Mouse (Mus musculus) common myeloid progenitor, adult 5-6 weeks (primary cell): ENCODE measurements around the gene Kat6b. TPM values are rescaled to one million over a fixed set of nuclear protein-coding genes. Genes with fewer than 3 reads are reported as not detected.
"Not testable (repeated sequence)": the region's sequence is repeated elsewhere in the genome, so short reads cannot be mapped to it uniquely, and the experiment has no call there.

Source experiments
- ATAC-seq: replicated peaks from 2 replicates; pipeline ENCODE4 v1.8.0; 2016; ENCODE audit warnings: low read depth, mild to moderate bottlenecking, moderate TSS enrichment, inconsistent platforms; ENCODE audit not compliant: poor library complexity, severe bottlenecking
- total RNA-seq: library from RNA; stranded (forward); fragments of 200-1000, 187-1606 nt; gene quantifications from 2 replicates; pipeline ENCODE4 v1.2.3, GENCODE M21; 2017

The Kat6b gene
- total RNA-seq, 1 experiment from 2014 or later = 17.4 TPM

DNA sequence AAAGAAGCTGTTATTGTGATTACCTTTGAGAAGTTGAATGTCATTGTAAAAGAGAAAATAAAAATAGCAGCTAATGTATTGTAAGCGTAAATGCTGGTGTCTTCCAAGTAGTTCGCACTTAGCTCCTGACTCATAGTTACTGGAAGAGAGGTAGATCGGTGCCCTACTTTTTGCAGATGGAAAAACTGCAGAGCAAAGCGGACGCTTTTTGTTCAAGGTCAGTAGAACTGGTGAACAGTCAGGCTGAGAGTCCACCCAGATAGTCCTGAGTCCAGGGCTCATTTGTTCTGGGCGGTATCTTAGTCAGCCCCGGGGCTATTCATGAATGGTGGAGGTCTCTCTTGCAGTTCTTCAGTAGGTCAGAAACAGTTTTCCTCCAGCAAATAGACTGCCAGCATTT is 39.3 kb downstream of the Kat6b start:
- no peak for ATAC-seq

DNA sequence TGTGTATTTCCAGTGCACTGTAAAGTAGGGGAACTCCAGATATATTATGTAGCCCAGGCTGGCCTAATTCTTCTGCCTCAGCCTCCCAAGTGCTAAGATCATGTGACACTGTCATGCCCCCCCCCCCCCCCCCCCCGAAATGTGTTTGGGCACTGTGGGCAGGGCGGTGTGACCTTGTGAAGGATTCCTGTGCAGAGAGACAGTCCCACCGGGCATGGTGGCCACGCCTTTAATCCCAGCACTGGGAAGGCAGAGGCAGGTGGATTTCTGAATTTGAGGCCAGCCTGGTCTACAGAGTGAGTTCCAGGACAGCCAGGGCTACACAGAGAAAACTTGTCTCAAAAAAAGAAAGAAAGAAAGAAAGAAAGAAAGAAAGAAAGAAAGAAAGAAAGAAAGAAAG is 40.3 kb downstream of the Kat6b start:
- not testable (repeated sequence) for ATAC-seq

DNA sequence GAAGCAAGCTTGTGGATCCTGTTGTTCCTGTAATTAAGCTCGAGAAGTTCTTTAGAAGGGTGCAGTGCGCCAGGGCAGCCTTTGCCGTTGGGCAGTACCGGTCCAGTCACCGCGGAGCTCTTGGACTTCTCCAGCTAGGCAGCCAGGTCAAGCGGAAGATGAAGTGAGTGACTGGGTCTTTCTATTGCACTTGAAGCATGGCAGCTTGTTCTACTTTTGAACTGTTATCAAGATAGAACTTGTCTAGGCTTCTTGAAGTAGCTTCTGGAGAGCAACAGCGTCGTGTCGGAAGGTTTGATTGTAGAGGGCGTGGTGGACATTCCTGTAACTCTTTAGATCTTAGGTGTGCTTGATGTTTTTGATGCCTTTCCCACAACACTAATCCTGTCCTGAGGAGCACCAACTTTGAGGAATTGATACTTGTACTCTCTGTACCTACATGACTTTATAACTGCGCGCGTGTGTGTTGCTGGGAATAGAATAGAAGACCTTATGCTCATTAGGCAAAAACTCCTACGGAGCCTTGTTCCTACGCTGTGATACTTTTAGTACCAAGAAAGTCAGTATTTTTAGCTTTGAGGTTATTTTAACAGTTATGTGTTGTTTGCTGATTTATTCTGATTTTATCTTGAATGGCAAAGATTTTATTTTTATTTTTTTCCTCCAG is 41.2 kb downstream of the Kat6b start:
- no peak for ATAC-seq

DNA sequence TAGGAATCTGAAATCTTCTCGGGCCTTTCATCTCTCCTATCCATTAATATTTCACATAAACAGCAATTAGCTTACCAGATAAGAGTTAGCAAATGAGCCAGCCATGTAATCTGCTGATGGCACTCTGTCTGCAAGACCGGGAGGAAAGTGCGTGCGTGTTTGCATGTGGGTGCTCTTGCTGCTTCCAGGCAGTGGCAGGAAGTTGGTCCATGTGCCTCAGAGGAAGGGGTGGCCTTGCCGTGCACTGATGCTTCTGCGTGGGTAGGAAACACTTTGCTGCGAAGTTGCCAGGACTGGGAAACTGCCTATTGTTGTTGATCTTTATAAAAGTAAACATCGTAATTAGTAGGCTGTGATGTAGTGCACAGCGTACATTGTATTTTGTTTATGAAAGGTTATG is 42.0 kb downstream of the Kat6b start:
- 0 out of 2 replicates have a peak, but pooled peaks have one; percentile 22 for ATAC-seq

DNA sequence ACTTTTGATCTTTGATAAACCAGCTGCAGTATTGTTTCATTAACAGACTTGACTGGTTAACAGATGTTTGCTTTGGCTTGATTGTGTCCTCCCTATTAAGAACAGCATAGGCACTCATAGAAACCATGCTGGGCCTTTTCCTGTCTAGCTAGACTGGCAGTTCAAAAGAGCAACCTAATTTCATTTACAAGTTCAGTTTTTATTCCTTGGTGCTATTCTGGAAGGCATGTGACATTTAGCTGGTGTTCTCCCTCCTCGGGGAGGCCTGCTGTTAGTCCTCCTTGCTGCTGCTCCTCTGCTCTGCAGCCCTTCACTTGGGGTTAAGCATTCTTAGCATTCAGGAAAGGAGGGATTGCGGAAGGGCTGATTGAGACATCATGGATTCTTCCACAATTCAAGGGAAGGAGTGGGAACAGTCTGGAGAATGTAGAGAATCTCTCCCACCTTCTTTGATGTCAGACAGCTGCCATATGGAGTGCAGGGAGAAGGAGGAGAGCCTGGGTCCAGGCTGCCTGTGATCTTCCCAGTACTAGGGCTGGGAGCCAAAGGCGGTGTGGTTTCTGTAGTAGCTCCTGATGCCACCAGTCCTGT is 42.7 kb downstream of the Kat6b start:
- no peak for ATAC-seq

DNA sequence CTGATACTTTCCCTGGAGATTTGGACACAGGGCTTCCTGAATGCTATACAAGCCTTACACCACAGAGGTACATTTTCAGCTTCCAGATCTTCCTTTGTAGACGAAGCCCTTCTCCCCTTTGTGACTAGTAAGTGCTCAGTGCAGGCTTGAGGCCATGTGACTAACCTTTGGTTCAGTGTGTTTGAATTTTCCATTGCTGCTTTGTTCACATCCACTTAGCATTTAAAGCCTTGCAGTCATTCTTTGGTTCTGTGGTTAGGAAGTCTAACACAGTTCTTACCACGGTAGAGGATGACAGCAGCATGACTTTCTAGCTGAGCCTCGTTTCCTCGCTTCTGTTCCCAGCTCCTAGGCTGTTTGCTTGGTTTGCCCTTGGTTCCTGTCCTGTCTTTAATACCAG is 44.4 kb downstream of the Kat6b start:
- no peak for ATAC-seq

DNA sequence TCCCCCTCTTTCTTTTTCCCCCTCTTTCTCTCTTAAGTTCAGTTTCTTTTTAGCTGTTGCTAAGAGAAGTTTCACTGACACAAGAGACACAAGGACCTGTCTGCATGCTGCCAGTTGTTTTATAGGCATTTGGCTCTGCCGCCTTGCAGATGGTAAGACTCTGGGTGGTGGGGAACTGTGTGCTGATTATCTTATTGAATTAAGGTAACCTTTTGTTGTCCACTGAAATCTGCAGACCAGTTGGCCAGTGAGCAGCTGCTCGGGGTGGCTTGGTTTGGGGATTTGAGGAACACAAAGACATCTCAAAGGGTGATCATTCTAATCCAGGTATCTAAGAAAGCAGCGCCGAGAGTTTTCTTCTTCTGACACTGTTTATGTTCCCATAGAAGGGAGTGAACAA is 52.3 kb downstream of the Kat6b start:
- ATAC-seq = no peak

DNA sequence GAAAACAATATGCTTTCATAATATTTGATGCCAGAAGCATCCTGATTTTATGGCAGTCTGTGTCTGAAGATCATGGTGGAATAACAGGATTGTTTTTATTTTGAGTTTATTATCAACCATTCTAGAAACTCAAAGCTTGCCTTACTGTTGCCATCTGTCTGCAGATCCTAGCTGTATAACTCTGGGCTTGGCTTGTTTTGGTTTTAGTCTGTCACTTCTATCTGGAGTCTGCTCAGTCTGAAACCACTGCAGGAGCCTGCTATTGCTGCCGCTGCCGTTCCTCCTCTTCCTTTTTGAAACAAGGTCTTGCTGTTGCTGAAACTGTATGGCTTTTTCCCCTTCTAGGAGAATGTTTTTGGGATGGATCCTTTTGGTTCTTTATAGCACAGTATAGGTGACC is 52.8 kb downstream of the Kat6b start:
- no peak for ATAC-seq

DNA sequence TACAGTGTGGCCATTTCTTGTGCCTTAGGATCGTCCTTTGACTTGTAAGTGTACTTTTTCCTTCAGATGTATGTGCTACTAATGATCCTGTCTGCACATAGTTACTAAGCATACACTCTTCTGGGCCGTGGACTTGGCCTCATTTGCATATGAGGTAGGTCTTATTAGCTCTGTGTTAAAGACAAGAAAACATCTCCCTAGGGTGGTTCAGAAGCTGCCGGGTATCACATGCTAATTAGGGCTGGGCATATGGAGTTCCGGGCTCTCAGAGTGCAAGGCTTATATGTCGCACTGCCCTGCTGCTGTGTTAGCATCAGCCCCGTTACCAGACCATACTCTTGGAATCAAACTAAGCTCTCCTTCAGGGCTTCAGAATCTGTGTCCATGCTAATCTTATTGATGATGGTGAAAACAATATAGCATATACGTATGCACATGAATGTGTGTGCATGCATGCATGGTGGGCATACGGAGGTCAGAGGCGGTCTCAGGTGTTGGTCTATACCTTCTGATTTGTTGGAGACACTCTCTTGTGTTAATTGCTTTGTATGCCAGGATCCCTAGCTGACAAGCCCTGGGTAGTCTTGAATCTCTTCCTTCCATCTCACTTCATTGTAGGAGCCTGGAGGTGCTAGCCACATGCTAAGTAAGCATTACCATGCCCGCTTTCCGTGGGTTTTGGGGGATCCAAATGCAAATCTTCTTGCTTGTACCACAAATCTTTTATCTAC is 53.5 kb downstream of the Kat6b start:
- ATAC-seq = no peak

DNA sequence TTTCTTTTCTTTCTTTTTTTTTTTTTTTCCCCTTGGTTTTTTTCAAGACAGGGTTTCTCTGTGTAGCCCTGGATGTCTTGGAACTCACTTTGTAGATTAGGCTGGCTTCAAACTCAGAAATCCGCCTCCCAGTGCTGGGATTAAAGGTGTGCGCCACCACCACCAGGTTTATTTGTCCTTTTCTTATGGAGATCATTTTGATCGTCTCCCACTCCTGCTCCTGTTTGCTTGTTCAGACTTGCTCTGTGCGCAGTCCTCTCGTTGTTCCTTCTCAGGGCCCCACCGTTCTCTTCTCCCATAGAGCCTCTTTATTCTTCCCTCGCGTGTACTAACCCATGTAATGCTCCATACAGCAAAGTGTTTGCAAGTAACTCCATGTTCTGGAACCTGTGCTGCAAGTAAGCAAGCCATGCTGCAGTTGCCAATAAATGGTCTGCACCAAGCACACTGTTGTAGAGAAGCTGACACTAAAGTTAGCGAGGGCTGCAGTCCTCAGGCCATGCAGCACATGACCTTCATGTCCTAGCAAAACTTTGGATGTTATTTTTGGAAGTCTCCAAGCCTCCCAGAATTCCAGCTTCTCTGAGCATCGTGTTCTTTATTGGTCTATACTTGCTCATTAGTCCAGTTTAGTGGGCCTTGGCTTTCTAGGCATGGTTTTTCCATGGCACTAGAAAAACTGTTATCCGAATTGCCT is 55.4 kb downstream of the Kat6b start:
- ATAC-seq = no peak

DNA sequence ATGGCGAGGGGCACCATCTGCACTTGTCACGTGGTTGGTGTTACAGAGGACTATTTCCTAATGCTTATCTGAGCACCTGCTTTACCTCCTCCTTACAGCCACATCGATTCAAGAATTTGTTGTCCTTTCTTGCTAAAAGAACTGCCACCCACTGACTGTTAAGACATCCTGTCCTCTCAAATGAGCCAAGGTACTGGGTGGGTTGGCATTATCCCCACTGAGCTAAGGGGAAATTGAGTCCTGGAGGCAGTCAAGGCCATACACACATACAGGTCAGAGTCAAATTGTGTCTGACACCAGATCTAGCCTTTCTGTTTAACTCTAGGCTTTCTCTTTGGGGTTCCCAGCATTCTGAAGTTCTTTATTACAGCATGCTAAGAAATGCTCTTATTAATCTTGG is 56.6 kb downstream of the Kat6b start:
- no peak for ATAC-seq

DNA sequence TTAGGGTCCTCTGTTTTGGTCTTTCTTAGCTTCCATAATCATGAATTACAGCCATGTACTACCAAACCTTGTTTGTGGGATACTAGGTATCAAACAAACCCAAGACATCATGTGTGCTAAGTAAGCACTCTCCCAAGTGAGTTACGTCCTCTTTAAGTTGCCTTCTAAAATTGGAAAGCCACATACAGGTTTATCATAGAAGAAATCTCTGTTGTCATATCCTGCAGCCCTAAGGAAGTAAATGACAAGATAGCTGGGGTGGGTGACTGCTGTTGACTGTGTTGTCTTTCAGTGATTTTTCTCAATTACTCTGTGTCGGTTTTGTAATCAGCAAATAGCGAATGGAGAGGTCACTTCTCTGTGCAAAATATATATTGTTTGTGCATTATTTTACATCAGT is 58.5 kb downstream of the Kat6b start:
- ATAC-seq = no peak

DNA sequence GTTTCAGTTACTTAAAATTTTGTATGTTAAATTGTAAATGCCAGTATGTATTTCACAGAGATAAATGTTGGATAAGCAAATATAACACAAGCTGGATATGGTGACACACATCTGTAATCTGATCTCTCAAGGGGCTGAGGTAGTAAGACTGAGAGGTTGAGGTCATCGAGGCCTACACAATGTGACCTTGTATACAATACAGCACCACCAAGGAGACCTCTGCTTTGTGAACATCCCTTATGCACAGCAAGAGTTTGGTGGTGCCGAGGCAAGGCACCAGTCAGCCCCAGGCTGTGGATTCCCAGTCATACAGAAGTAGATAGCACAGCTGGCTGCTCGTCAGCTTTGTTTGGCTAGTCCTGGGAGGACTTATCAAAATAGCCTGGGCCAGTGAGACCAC is 59.1 kb downstream of the Kat6b start:
- ATAC-seq = no peak

DNA sequence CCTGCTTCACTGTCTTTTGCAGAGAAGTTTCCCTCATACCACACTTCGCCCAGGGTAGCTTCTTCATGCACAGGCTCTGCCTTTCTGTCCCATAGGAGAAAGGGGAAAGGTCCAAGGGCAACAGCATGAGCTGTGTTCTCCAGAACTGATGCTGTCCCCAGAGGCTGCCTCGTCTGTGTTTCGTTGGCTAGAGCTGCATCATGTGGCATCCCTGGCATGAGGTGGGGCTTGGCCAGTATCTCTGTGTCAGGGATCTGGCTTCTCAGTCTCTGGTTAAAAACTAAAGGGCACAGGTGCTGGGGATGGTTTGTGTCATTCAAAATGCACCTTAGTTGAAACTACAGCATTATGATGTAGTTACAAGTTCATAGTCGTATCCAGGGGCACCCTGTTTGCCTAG is 64.3 kb downstream of the Kat6b start:
- no peak for ATAC-seq

DNA sequence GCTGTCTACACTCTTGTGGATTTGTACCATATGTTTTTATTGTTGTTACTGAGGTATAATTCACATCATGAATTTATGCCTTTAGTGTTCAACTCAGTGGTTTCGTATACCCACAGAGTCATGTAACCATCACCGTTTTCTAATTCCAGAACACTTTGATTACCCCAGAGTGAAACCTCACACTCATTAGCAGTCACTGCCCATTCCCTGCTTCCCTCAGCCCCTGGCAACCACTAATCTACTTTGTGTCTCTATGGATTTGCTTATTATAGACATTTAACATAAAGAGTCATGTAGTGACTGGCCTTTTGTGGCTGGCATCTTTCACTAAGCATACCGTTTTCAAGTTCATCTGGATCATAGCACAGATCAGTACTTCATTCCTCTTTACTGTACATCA is 65.1 kb downstream of the Kat6b start:
- no peak for ATAC-seq

DNA sequence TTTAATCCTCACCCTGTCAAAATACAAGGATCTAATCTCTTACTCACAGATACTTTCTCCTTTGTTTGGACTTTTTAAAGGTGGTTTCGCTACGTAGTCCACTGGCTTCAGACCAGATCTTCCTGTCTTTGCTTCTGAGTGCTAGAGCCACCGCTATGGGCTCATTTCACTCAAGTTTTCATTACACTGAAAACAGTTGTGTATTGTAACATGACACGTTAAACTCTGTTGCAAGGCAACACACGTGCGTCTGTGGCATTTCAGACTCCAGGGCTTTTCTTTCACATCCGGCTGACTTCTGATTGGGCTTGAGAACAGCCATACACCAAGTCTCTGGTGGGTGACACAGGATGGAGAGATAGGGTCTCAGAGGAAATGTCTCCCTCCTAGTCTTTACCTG is 66.1 kb downstream of the Kat6b start:
- no peak for ATAC-seq

DNA sequence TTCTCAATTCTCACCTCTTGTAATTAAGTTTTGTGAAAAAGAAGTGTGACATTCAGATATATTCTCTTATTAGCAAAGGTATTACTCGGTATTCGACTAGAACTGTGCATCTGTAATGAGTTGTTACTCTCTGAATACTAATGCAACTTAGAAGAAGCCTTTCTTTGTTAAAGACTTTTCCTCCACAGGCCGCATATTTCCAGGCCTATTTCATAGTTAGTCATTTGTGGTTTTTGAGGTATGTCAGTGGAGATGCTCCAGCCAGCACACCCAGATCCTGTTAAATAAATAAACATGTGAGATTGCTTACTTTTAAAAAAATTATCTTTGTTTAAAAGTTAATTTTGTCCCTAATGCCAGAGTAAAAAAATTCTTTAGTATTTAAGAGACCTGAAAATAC is 66.7 kb downstream of the Kat6b start:
- no peak for ATAC-seq

DNA sequence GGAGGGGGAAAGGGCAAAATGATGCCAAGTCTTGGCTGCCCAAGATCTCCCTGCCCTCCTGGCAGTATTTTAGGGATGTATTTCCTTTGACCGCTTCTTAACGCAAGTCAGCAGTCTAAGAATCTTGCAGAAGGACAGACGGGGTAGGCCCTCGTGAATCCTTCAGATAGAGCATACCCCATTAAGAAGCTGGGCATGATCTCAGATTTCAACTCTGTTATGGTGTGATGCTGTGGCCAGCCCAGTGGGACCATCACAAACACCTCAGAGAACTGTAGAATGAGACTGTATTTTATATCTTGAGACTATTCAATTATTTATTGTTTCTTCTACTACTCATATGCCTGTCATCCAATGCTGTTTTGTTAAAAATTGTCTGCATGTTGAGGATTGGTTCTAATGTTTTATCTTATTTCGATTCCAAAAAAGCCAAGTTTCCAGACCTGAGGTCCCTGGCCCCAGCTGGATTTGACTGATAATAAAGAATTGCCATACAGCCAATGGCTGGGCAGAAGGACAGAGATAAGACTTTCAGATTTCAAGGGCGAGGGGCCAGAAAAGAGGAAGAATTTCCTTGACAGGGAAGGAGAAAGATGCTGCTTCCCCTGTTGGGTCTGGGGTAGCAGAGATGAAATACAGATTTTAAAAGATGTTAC is 67.8 kb downstream of the Kat6b start:
- ATAC-seq = peak; percentile 59

DNA sequence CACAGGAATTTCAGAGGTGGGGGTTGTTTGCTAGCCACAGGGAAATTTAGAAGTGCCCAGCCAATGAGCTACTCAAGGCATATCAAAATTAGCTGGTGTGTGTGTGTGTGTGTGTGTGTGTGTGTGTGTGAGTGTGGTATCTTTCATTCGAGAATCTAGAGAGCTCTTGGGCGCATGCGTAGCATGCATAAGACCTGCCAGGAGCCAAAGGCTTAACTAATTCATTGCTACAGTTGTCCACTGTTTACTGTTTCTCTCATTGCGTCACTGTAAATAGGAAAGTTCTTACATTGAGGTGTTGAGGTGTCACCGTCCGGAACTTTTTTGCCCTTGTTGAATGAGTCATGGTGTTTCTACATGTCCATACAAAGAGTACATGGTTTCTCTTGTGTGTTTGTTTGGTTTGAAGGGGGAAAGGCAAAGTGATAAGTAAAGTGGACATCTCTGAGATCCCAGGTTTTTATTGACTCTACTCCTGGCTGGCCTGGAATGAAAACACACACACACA is 68.4 kb downstream of the Kat6b start:
- ATAC-seq = 0 out of 2 replicates have a peak, but pooled peaks have one; percentile 10

DNA sequence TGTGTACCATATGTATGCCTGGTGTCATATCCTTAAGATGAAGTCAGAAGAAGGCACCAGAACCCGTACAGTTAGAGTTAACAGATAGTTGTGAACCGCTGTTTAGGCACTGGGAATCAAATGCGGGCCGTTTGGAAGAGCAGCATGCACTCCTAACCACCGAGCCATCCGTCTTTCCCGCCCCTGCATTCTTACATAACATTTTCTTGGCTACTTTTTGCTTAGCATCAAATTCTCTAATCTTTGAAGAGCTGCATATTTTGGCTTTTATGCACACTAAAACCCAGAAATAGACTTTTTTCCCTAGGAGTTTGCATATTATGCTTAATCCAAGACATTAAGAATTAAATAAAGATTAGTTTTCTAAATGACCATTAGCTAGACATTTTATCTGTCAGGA is 69.3 kb downstream of the Kat6b start:
- no peak for ATAC-seq
